Mouse (Mus musculus) heart, embryonic 12.5 days (tissue): ENCODE measurements at regions not wholly inside any gene's neighbourhood (a gene's known extent, or its start where the extent isn't known, plus 50 kb on each side); places are given as distances from the start of the nearest gene placed in this dataset.

Experiments used
- ATAC-seq: fragments of 200-750 bp; cut with Nextera tagmentation; 2 replicates; pipeline ENCODE4 v1.8.0; 2017; ENCODE audit warnings: moderate TSS enrichment, moderate library complexity; ENCODE audit not compliant: insufficient number of reproducible peaks, low FRiP score
- H3K27ac ChIP-seq: fragments of 300-500 bp; sonication (generic); 2 replicates; pipeline ENCODE4 v1.5.1; 2016; ENCODE audit warnings: mild to moderate bottlenecking, moderate library complexity; ENCODE audit not compliant: poor library complexity, severe bottlenecking
- H3K27me3 ChIP-seq: fragments of 300-500 bp; sonication (generic); replicated peaks from 2 replicates; pipeline ENCODE4 v1.6.1; 2016; ENCODE audit warnings: mild to moderate bottlenecking, moderate library complexity
- H3K36me3 ChIP-seq: fragments of 300-500 bp; sonication (generic); 2 replicates; pipeline ENCODE4 v1.6.1; 2016; ENCODE audit warnings: mild to moderate bottlenecking, moderate library complexity
- H3K4me1 ChIP-seq: fragments of 300-500 bp; sonication (generic); replicated peaks from 2 replicates; pipeline ENCODE4 v1.6.1; 2016; ENCODE audit warnings: mild to moderate bottlenecking
- H3K4me2 ChIP-seq: fragments of 300-500 bp; sonication (generic); 2 replicates; pipeline ENCODE4 v1.6.1; 2016; ENCODE audit warnings: mild to moderate bottlenecking, moderate library complexity
- H3K4me3 ChIP-seq: fragments of 300-500 bp; sonication (generic); 2 replicates; pipeline ENCODE4 v1.5.1; 2016; ENCODE audit warnings: mild to moderate bottlenecking
- H3K9ac ChIP-seq: fragments of 300-500 bp; sonication (generic); 2 replicates; pipeline ENCODE4 v1.6.1; 2016; ENCODE audit warnings: mild to moderate bottlenecking, moderate library complexity
- H3K9me3 ChIP-seq: fragments of 300-500 bp; sonication (generic); replicated peaks from 2 replicates; pipeline ENCODE4 v1.6.1; 2016; ENCODE audit warnings: mild to moderate bottlenecking, moderate library complexity
- WGBS: fragments of 180-500 bp; shearing (Covaris S2); methylation state at CpG from one replicate; pipeline ENCODE4 v1.1.7; 2016; 5-methylcytosine and 5-hydroxymethylcytosine counted together

DNA sequence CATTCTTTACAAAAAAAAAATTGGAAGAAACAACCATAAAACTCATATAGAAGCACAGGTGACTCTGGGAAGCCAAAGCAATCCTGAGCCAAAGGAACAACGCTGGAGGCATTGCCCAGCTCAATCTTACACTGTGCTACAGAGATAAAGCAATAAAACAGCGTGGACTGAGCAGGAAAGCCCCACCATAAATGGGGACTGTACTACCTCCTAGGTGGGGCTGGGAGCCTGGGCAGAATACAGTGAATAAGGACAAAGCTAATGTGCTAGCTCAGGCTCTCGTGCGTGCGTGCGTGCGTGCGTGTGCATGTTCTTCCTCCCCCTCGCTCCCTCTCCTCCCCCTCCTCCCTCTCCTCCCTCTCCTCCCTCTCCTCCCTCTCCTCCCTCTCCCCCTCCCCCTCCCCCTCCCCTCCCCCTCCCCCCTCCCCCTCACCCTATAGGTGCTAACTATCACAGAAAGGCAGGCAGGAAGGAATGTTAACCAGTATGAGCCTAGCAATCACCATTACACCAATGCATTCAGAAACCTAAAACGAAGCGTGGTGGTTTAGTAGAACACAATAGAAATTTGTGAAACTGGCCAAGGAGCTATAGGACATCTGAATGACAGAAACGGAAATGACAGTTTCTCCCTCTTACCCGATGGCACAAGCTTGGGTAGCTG lies 64.6 kb upstream of the 4932438A13Rik start:
- Histone ChIP-seq H3K4me1 (no peaks in the 10 kb centered on the region), H3K36me3 (no peaks in the 10 kb centered on the region), H3K4me3 (no peak overlapping the region), H3K4me2 (no peak overlapping the region), H3K27ac (no peak overlapping the region), H3K9me3 (no peaks in the 10 kb centered on the region), H3K27me3 (no peaks in the 10 kb centered on the region), H3K9ac (no peak overlapping the region)
- WGBS, result 66% methylated on average over 13 of the region's 13 CpGs
- ATAC-seq, result no peak

DNA sequence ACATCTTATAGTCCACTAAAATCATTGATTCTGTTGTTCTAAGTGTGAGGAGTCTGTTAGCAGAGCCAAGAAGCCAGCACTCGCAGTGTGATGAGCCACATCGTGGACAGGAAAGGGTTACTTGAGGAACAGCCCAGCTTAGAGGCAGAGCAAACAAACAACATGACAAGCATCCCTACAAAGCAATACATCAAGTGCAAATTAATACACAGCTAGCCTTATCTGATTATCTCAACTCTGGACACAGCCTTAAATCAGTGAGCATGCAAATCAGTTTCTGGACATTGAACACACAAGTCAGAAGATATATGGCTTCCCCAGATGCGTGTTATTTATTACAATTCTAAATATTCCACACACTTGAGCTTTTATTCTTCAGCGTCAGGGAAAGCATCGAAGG lies 52.4 kb upstream of the 4932438A13Rik start:
- Histone ChIP-seq H3K36me3 (no peaks in the 10 kb centered on the region), H3K27ac (no peak overlapping the region), H3K4me1 (no peaks in the 10 kb centered on the region), H3K4me2 (no peak overlapping the region), H3K4me3 (no peak overlapping the region), H3K9me3 (no peaks in the 10 kb centered on the region; the same call in 1 of the 2 replicates), H3K27me3 (no peaks in the 10 kb centered on the region), H3K9ac (no peak overlapping the region)
- WGBS, result 77% methylated on average over 5 of the region's 5 CpGs
- no peak for ATAC-seq
